Mouse (Mus musculus): ENCODE data around the gene Wnt16.

Gene Wnt16

DNA sequence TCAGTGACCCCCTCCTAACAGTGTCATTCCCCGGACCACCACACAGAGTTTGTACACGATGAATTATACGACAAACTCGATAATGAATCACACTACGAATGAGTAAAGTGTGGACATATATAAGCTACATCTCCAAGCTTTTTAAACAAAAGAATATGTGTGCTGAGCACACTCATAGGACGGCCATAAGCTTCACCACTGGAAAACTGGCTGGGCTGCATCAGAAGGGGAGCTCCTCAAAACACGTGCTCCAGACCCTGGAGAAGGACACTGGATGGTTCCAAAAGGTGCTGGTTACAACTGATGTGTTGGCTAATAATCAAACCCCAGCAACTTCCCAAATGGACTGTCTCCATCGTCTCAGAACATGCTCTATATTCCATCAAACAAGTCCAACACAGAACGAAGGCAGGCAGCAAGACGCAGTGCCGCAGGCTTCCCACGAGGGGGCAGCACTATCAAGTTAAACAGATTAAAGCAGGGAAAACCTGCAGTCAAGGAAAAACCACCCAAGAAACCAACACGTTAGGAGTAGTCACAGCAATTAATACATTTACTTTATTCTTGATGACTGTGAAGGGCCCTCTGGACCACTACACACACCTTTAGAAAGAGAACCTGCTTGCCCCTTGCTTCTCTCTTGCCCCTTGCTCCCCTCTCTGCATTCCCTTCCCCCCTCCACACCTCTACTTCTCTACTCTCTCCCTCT, 37.5 kb downstream of the Wnt16 start:
- peak; percentile 33 for DNase-seq (ENCODE audit: extremely low read depth, low read depth)

GRCm38 (mm10) chr6:22326289-22326688, 38.3 kb downstream of the Wnt16 start:
- no peak for DNase-seq (ENCODE audit: extremely low read depth, low read depth)

GRCm38 (mm10) chr6:22327091-22327490, 39.1 kb downstream of the Wnt16 start:
- DNase-seq (ENCODE audit: extremely low read depth, low read depth), result no peak

GRCm38 (mm10) chr6:22327931-22328330, 39.9 kb downstream of the Wnt16 start:
- no peak for DNase-seq (ENCODE audit: extremely low read depth, low read depth)

GRCm38 (mm10) chr6:22330169-22330960, 42.3 kb downstream of the Wnt16 start:
- DNase-seq (ENCODE audit: extremely low read depth, low read depth), result no peak

GRCm38 (mm10) chr6:22332548-22332947, 44.5 kb downstream of the Wnt16 start:
- DNase-seq (ENCODE audit: extremely low read depth, low read depth), result no peak

DNA sequence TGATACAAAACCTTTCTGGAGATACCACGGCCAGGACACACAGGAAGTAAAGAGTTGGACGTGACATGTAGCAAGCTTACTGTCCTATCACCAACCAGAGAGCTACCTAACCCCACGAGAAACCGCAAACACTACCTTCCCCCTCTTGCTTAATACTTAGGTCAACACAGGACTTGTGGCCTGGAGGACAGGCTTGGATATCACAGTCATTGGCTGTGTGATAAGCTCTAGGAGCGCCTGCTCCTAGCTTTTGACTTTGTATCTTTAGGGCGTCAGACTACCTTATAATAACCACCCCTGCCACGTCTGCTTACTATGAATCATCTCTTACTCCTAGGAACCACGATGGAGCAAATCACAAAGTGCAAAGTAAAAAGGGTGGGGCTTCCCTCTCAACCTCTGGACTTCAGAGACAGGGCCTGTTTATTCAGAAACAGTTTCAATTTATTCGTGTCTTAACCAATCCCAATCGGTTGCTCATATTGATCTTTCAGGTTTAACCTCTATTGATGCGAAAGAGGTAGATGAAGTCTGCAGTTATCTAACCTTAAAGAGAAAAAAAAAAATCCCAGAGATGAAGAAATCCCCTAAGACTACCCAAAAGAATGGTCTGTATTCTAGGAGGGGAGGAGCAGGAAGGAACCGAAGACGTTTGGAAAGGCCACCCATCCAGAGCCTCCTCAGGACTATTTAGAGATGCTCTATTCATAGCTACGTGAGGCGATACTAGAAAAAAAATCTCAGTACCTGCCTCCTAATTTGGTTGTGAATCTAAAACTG, 51.9 kb downstream of the Wnt16 start:
- no peak for DNase-seq (ENCODE audit: extremely low read depth, low read depth)

DNA sequence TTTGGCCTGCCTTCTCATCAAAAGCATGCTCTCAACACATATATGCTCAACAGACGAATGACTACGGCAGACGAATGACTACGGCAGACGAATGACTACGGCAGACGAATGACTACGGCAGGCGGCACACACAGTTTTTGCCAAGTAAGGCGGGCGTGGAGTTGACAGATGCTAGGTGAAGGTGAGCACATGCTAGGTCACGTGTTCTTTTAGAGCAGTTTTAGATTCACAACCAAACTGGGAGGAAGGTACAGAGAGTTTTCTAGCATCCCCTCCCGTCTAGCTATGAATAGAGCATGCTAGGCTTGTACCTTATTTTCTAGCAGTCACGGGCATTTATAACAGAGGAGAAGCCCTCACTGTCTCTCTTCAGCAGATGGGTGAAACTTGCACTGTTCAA, 52.8 kb downstream of the Wnt16 start:
- DNase-seq (ENCODE audit: extremely low read depth, low read depth), result no peak

- DNase-seq (ENCODE audit: extremely low read depth, low read depth), result no peak
Observed at GRCm38 (mm10) chr6:22343292-22343691, 55.3 kb downstream of the Wnt16 start.

- no peak for DNase-seq (ENCODE audit: extremely low read depth, low read depth)
Observed at GRCm38 (mm10) chr6:22343706-22344105, 55.7 kb downstream of the Wnt16 start.

DNA sequence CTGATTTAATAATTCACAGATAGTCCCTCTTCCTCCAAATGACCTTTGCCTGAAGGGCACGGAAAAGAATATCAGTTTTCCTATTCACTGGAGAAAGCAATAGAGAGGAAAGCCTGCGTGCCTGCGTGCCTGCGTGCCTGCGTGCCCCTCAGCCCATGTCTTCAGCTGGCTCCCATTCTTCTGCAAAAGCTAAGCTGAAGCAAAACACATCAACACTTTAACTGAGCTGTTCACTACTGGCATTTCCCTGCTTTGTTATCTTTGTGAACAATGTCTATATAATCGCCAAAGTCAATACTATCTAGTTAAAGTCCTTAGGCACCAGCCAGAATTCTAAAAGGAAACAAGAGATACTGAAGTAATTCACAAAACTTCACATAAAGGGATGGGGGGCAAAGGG, 56.4 kb downstream of the Wnt16 start:
- no peak for DNase-seq (ENCODE audit: extremely low read depth, low read depth)

DNA sequence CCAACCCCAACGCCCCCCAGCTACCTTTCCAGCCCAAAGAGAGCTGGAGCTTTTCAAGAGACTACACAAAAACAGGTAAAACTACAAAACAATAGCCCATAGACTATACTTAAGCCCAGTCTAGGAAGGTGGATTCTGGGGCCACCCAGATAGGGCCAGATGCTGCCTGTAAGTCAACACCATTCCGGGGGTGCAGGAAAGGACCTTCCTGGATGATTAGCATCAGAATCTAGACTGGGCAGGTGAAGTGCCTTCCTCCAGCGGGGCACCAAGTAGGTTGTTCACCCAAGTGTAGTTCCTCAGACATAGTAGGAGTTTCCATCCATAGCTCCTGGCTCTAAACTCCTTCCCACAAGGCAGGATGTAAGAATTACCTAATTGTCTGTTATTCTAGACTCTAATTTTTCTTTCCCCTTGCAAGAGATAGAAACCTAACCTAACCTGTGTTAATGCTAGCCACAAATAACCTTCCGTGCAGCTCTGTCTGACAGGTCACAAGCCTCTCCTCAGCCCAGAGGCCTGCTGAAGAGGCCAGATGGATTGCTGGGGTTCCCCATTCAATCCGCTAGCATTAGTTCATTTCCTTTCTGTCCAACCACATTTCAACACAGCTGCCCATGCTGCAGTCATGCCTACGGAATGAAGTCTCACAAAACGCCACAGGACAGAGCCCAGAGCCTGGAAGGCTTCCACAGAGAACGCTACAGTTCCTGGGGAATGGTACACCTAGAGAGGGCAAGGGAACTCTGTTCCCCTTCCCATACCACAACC, 59.3 kb downstream of the Wnt16 start:
- DNase-seq (ENCODE audit: extremely low read depth, low read depth), result no peak
